Mouse (Mus musculus) adrenal gland, adult (tissue): ENCODE measurements around the gene Ttc38.

ENCODE experiments used
- DNase-seq, 2 experiments: peaks; one replicate each; pipeline ENCODE4 v3.0.0; 2022 to 2023; ENCODE audit warnings: low spot score in 1 of 2; ENCODE audit not compliant: inconsistent age in 2 of 2

Ttc38 gene

DNA sequence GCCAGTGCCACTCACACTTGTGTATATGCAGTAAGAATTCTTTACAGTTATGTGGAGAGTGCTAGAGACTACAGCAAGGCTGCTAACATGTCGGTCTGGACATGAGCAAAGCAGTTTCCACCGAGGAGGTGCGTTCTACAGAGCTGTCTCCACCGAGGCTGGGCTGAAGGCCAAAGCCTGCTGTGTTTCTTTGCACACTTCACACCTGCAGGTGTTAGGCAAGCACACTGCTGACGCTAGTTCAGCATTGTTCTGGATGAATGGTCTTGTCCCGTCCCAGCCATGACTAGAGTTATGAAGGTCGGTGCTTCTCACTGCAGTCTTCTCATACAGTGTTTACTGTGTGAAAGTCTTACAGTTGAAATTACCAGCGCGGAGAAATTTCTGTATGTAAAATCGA, 59.9 kb downstream of the Ttc38 start:
- DNase-seq, result no peak

DNA sequence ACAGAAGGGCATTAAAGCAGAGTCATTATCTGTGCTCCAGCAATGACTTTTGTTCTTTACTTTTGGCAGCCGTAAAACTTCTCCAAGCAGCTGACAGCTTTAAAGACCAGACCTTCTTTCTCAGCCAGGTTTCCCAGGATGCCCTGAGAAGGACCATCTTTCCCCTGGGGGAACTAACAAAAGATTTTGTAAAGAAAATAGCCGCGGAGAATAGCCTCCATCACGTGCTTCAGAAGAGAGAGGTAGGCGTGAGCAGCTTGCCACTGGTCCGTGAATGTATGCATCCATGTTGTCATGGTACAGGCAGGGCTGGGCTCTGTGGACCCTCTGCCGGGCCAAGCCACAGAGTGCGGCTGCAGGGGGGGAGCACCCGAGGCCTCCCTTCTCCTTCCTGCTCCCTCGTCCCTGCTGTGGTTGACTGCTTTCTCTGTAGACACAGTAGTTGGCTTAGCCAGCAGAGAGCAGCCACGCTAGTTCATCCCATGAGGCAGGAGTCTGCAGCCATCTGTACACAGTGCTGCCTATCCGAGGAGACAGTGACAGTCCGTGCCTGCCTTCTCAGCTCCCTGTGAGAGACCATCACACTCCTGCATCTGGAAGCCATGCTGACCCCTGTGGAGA, 60.5 kb downstream of the Ttc38 start:
- DNase-seq, result no peak

DNA sequence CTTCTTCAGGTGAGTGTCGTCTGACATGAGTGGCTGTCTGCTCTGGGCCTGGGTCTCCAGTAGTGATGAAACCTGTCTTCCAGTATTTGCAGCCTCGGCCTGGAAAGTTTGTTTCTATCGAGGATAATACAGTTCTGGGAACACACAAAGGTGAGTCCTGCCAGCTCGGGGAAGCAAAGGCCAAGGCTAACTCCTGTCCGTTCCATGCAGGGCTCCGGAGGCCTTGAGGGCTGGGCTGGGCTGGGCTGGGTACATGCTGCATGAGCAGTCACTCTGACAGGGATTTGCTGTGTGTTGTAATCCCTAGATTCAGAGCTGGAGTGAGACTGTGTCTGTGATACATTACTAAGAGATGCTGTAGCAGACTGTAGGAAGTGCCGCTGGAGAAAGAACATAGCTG, 61.8 kb downstream of the Ttc38 start:
- peak; percentile 61 to 71 for DNase-seq

DNA sequence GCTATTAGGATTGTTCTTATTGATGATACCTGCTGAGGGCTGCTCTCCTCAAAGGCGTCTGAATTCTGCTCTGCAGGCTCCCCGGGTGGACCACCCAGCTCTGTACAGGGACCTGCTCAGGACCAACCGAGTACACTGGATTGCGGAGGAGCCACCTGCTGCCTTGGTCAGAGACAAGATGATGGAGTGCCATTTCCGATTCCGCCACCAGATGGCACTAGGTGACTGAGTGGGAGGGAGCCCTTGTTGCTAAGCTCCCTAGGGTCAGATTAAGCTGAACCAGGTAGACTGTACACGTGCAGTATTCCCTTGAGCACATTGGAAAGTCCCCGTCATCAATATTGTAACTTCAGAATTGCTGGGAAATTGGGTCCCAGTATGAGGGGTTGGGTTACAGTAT, 64.2 kb downstream of the Ttc38 start:
- peak; percentile 67 to 92 for DNase-seq

DNA sequence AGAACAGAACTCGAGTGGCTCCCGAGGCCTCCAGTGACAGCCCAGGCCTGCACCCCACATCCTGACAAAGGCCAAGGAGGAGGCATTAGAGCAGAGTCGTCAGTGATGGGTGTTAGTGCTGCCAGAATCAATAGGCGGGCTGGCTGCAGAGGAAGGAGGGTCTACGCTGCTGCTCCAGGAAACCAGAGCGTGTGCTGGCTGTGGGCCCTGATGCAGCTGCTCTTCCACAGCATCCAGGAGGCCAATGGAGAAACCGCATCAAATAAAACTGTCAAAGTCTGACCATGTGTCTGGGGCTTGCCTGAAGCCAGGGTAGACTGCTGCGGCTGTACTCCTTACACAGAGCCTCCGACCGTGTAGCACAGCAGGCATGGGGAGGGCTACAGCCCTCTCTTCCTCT, 65.0 kb downstream of the Ttc38 start:
- no peak for DNase-seq

DNA sequence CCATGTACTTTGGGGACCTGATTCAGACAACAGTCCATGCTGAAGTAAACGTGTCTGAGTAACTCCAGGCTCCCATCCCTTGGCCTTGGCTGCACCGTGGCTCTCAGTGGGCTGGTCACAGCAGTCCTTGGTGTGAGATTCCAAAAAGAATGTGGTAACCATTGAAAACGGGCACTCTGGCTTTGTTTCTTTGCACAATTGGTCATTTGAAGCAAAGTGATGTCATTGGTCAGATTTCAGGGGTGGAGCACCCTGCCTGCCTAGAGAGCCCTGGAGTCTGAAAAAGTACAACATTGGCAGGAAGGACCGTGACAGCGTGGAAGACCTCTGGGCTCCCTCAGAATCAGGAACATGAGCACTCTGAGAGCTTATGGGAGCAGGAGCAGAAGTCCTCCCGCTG, 67.3 kb downstream of the Ttc38 start:
- DNase-seq, result peak in 1 of 2 experiments; percentile 71

DNA sequence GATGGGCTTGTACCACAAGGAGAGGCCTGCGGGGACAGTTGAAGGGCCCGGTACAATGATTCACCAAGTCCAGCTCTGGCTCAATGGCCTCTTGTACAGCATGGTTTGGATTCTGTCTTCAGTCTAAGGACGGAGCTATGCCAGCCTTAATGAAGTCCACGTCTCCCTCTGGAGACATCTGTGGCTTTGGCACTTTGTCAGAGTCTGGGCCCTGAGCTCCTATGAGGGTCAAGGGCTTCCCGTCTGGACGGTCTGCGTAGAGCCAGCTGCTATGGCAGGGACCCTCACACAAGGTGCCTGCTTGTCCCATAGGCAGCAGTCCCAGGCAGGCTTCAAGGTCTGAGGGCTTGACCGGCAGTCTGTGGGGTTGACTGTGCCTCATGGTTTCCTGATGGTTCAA, 68.2 kb downstream of the Ttc38 start:
- peak in 1 of 2 experiments; percentile 76 for DNase-seq

DNA sequence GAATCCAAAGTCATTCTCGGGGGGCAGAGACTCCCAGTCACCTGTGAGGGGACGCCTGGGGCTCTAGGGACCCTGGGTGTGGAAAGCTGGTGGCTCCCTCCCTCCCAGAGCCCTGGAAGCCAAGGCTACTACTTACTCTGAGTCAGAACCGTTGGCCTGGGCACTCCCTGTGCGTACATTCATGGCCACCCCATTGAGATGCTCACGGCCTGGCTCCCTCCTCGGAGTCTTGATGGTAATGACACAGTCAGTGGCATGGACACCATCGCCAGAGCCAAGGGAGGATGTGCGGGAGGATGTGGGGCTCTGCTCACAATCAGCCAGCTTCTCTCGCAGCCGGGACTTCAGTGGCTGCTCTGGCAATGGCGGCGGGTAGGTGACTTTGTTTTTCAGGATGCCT, 68.7 kb downstream of the Ttc38 start:
- no peak for DNase-seq

DNA sequence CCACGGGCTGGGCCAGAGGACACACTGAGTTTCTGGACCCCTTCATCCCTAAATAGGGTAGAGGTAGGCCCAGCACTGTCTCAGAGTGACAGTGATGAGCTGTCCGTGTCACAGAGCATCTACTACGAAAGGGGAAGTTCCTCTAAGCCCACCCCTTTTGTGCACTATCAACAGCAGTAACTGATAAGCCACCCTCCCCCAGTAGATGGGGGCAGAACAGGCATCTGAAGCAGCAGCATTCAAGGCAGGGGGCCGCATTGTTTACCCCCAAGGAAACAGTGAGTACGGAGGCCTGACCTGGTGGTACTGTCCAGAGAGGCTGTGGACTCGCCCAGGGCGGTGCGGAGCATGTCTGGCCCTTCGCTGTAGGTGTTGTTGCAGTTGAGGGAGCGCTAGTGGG, 70.4 kb downstream of the Ttc38 start:
- DNase-seq, result no peak

DNA sequence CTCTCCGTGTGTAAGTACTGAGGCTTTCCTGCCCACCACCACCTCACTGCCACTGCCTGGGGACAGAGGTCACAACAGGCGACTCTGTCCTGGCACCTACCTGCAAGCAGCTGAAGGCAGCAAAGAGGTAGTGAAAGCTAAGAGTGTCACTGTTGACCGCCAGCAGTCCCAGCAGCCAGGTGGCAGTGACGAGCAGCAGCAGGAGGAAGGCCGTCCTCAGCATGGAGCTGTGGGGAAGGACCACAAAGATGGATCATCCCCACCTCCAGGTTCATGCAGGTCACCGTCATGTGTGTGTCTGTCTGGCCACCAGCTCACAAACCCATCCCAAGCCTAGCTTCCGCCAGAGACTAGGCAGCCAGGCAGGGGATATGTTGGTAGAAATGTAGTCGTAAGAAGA, 71.7 kb downstream of the Ttc38 start:
- DNase-seq, result peak in 1 of 2 experiments; percentile 34
